Mouse (Mus musculus): ENCODE data around the gene Cyp4f15. TPM values are rescaled to one million over a fixed set of nuclear protein-coding genes. Genes with fewer than 3 reads are reported as not detected.

Cyp4f15 gene
- polyA plus RNA-seq, 1 experiment from 2014 or later = not detected

- Histone ChIP-seq H3K36me3 (ENCODE audit: control insufficient read depth, insufficient read depth, low read length) (no peaks in the 10 kb centered on the region), H3K4me1 (replicated peaks; ENCODE audit: control insufficient read depth, insufficient read depth, low read length) (no peaks in the 10 kb centered on the region), H3K4me2 (ENCODE audit: low read depth, low read length) (no peak overlapping the region), H3K9ac (ENCODE audit: low read length) (no peak overlapping the region), H3K27me3 (ENCODE audit: control insufficient read depth, insufficient read depth, low read depth, low read length) (no peaks in the 10 kb centered on the region), H3K27ac (ENCODE audit: low read length) (no peak overlapping the region), H3K4me3 (ENCODE audit: low read length) (no peak overlapping the region), H3K9me3 (ENCODE audit: control insufficient read depth, low read length) (no peaks in the 10 kb centered on the region)
- ATAC-seq (ENCODE audit: low read depth) = no peak
- 73% methylated on average over 1 of the region's 1 CpGs for WGBS
Observed at GRCm38 (mm10) chr17:32738406-32738805, 53.0 kb downstream of the Cyp4f15 start.

- Histone ChIP-seq H3K36me3 (ENCODE audit: control insufficient read depth, insufficient read depth, low read length) (no peaks in the 10 kb centered on the region), H3K4me2 (ENCODE audit: low read depth, low read length) (no peak overlapping the region), H3K27ac (ENCODE audit: low read length) (no peak overlapping the region), H3K9me3 (ENCODE audit: control insufficient read depth, low read length) (no peaks in the 10 kb centered on the region), H3K4me1 (replicated peaks; ENCODE audit: control insufficient read depth, insufficient read depth, low read length) (no peaks in the 10 kb centered on the region), H3K4me3 (ENCODE audit: low read length) (no peak overlapping the region), H3K27me3 (ENCODE audit: control insufficient read depth, insufficient read depth, low read depth, low read length) (no peaks in the 10 kb centered on the region), H3K9ac (ENCODE audit: low read length) (no peak overlapping the region)
- no peak for ATAC-seq (ENCODE audit: low read depth)
- WGBS = 65% methylated on average over 1 of the region's 1 CpGs
Observed at GRCm38 (mm10) chr17:32741057-32741456, 55.6 kb downstream of the Cyp4f15 start.

- Histone ChIP-seq H3K9ac (ENCODE audit: low read length) (no peak overlapping the region), H3K27ac (ENCODE audit: low read length) (no peak overlapping the region), H3K27me3 (ENCODE audit: control insufficient read depth, insufficient read depth, low read depth, low read length) (no peaks in the 10 kb centered on the region), H3K4me3 (ENCODE audit: low read length) (no peak overlapping the region), H3K9me3 (ENCODE audit: control insufficient read depth, low read length) (no peaks in the 10 kb centered on the region), H3K4me2 (ENCODE audit: low read depth, low read length) (no peak overlapping the region), H3K4me1 (replicated peaks; ENCODE audit: control insufficient read depth, insufficient read depth, low read length) (no peaks in the 10 kb centered on the region), H3K36me3 (ENCODE audit: control insufficient read depth, insufficient read depth, low read length) (no peaks in the 10 kb centered on the region)
- ATAC-seq (ENCODE audit: low read depth) = no peak
- WGBS = 37% methylated on average over 5 of the region's 5 CpGs
Observed at GRCm38 (mm10) chr17:32750611-32751010, 65.2 kb downstream of the Cyp4f15 start.

Other genes starting within 250 kb of the Cyp4f15 start
- gene Cyp4f39, start 232.9 kb upstream of the Cyp4f15 start, polyA plus RNA-seq (2015; fragmentation: Nextera tagmentation; extraction: Ambion mirVana) = 0.69 and 0.80 TPM in 2 replicates
- gene Cyp4f17, start 179.6 kb upstream of the Cyp4f15 start, polyA plus RNA-seq (2015; fragmentation: Nextera tagmentation; extraction: Ambion mirVana) = 7.9 and 8.7 TPM in 2 replicates
- 19.7 and 22.7 TPM in 2 replicates for gene Cyp4f16, start 149.1 kb upstream of the Cyp4f15 start, polyA plus RNA-seq (2015; fragmentation: Nextera tagmentation; extraction: Ambion mirVana)
- not detected in 2 replicates for gene Cyp4f37, start 64.3 kb upstream of the Cyp4f15 start, polyA plus RNA-seq (2015; fragmentation: Nextera tagmentation; extraction: Ambion mirVana)
- gene Cyp4f40, start 26.7 kb upstream of the Cyp4f15 start, polyA plus RNA-seq (2015; fragmentation: Nextera tagmentation; extraction: Ambion mirVana) = 0.21 TPM in 1 of 2 replicates, not detected in the other
- gene Zfp871, start 102.7 kb downstream of the Cyp4f15 start, polyA plus RNA-seq (2015; fragmentation: Nextera tagmentation; extraction: Ambion mirVana) = 34.9 and 35.2 TPM in 2 replicates
- 2.4 and 2.5 TPM in 2 replicates for gene Zfp811, start 124.3 kb downstream of the Cyp4f15 start, polyA plus RNA-seq (2015; fragmentation: Nextera tagmentation; extraction: Ambion mirVana)
- gene Zfp799, start 144.6 kb downstream of the Cyp4f15 start, polyA plus RNA-seq (2015; fragmentation: Nextera tagmentation; extraction: Ambion mirVana) = 13.0 and 14.2 TPM in 2 replicates
- 9.1 and 10.4 TPM in 2 replicates for gene Zfp870, start 206.0 kb downstream of the Cyp4f15 start, polyA plus RNA-seq (2015; fragmentation: Nextera tagmentation; extraction: Ambion mirVana)
- gene Cyp4f14, start 231.7 kb downstream of the Cyp4f15 start, polyA plus RNA-seq (2015; fragmentation: Nextera tagmentation; extraction: Ambion mirVana) = 0.25 TPM in 1 of 2 replicates, not detected in the other